Mouse (Mus musculus): ENCODE results near the gene Syt14.

GRCm38 (mm10) chr1:192897218-192897617 is 138.4 kb downstream of the Syt14 start:
- TF ChIP-seq CTCF (IDR thresholded peaks at IDR 0.05; ENCODE audit: low read depth) (peak; percentile 43), EP300 (IDR thresholded peaks at IDR 0.05; ENCODE audit: low read depth) (no peak)

All from heart, postnatal 0 days (tissue).